Mouse (Mus musculus) stomach, postnatal 0 days (tissue): ENCODE measurements around the gene Mettl1. TPM values are rescaled to one million over a fixed set of nuclear protein-coding genes. Genes with fewer than 3 reads are reported as not detected.
A peak's percentile ranks its signal among the peaks of the same experiment; 100 is the strongest.

Experiments
- ATAC-seq: fragments of 200-750 bp; cut with Nextera tagmentation; 2 replicates; pipeline ENCODE4 v1.8.0; 2017; ENCODE audit not compliant: low FRiP score, low TSS enrichment
- DNase-seq: peaks from one replicate; pipeline ENCODE4 v3.0.0-alpha.2; 2016; ENCODE audit warnings: low spot score
- H3K27ac ChIP-seq: fragments of 300-500 bp; sonication (generic); replicated peaks from 2 replicates; pipeline ENCODE4 v1.5.1; 2014; ENCODE audit warnings: mild to moderate bottlenecking, control low read depth
- H3K27me3 ChIP-seq: fragments of 300-500 bp; sonication (generic); 2 replicates; pipeline ENCODE4 v1.6.1; 2014; ENCODE audit warnings: low read length; ENCODE audit not compliant: control insufficient read depth, insufficient read depth
- H3K36me3 ChIP-seq: fragments of 300-500 bp; sonication (generic); 2 replicates; pipeline ENCODE4 v1.6.1; 2014; ENCODE audit warnings: low read length, mixed read lengths; ENCODE audit not compliant: control insufficient read depth, insufficient read depth
- H3K4me1 ChIP-seq: fragments of 300-500 bp; sonication (generic); replicated peaks from 2 replicates; pipeline ENCODE4 v1.6.1; 2014; ENCODE audit warnings: antibody characterized with exemption; ENCODE audit not compliant: control insufficient read depth, insufficient read depth
- H3K4me2 ChIP-seq: fragments of 300-500 bp; sonication (generic); replicated peaks from 2 replicates; pipeline ENCODE4 v1.6.1; 2014; ENCODE audit warnings: low read depth, mild to moderate bottlenecking, control low read depth, moderate library complexity
- H3K4me3 ChIP-seq: fragments of 300-500 bp; sonication (generic); 2 replicates; pipeline ENCODE4 v1.5.1; 2014; ENCODE audit warnings: low read depth, low read length, control low read depth
- H3K9ac ChIP-seq: fragments of 300-500 bp; sonication (generic); 2 replicates; pipeline ENCODE4 v1.6.1; 2014; ENCODE audit warnings: mild to moderate bottlenecking, low read length, control low read depth, mixed read lengths
- H3K9me3 ChIP-seq: fragments of 300-500 bp; sonication (generic); 2 replicates; pipeline ENCODE4 v1.6.1; 2016; ENCODE audit warnings: low read length; ENCODE audit not compliant: control insufficient read depth
- CTCF ChIP-seq: IDR thresholded peaks from 2 replicates; pipeline ENCODE4 v1.5.1; 2016; ENCODE audit warnings: antibody characterized with exemption, low read depth, mild to moderate bottlenecking, moderate library complexity
- EP300 ChIP-seq: optimal IDR thresholded peaks from 2 replicates; pipeline ENCODE3; 2016; ENCODE audit warnings: antibody characterized with exemption
- WGBS: fragments of 180-500 bp; shearing (Covaris S2); extraction: QIAGEN DNeasy Blood & Tissue Kit; methylation state at CpG from one replicate; pipeline ENCODE4 v1.1.7; 2014; 5-methylcytosine and 5-hydroxymethylcytosine counted together
- polyA plus RNA-seq: library from polyadenylated mRNA; unstranded; fragments of >200 nt; fragmentation: Nextera tagmentation; extraction: Ambion mirVana; gene quantifications from 2 replicates; pipeline ENCODE4 v1.2.1, GENCODE M21; 2015

Gene Mettl1
- polyA plus RNA-seq, 1 experiment from 2014 or later: 36.8 TPM

DNA sequence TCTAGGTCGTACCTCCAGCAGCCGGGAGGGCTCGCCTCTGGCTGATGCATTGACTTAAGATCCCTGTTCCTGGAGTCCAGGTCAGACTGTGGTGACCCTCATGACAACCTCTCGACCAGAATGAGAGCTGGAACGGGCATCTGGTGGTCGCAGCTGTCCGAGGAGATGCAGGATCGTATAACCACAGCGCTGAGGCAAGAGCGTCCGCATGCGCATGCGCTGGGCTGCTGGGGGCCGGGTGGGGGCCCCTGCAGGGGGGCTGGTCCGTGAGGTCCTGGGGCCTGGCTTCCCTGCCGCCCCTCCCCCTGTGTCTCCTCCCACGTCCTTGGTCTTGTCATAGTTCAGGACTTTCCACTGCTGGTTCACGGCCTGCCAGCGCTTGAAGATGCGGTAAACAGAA lies 15.3 kb downstream of the Mettl1 start:
- Histone ChIP-seq H3K27ac (no peak overlapping the region), H3K9ac (no peak overlapping the region), H3K4me2 (no peak overlapping the region), H3K36me3 (peaks cover 6% of the 10 kb centered on the region; the same call in 1 of the 2 replicates), H3K27me3 (no peaks in the 10 kb centered on the region), H3K4me1 (0 out of 2 replicates have a peak, but pooled peaks cover 2% of the 10 kb centered on the region), H3K4me3 (no peak overlapping the region), H3K9me3 (no peaks in the 10 kb centered on the region)
- no peak for DNase-seq
- 80% methylated on average over 17 of the region's 20 CpGs for WGBS
- ATAC-seq: no peak
- TF ChIP-seq CTCF (no peak), EP300 (no peak)

DNA sequence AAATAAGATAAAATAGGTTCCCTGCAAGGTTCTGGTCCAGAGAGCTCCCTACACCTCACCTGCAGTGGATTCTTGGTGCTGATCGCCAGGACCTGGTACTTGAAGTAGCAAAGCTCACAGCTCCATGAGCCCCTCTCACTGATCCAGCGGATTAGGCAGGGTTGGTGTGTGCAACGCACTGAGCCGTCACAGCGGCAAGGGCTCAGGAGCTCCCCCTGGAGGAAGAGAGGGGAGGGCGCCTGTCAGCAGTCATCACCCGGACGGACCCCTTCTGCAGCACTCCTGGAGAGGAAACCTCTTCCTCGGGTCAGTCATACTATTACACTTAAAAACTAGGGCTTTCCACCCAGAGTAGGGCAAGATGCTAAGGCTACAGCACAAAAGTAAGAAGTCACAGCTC lies 16.9 kb downstream of the Mettl1 start:
- no peak for TF ChIP-seq EP300
- TF ChIP-seq CTCF: peak; percentile 95
- peak; percentile 78 for DNase-seq
- Histone ChIP-seq H3K9me3 (no peaks in the 10 kb centered on the region), H3K36me3 (peaks cover 6% of the 10 kb centered on the region; the same call in 1 of the 2 replicates), H3K27me3 (no peaks in the 10 kb centered on the region), H3K4me2 (peak overlapping the region; percentile 100), H3K27ac (no peak overlapping the region), H3K9ac (no peak overlapping the region), H3K4me3 (no peak overlapping the region), H3K4me1 (0 out of 2 replicates have a peak, but pooled peaks cover 4% of the 10 kb centered on the region)
- 4% methylated on average over 9 of the region's 9 CpGs for WGBS
- no peak for ATAC-seq

DNA sequence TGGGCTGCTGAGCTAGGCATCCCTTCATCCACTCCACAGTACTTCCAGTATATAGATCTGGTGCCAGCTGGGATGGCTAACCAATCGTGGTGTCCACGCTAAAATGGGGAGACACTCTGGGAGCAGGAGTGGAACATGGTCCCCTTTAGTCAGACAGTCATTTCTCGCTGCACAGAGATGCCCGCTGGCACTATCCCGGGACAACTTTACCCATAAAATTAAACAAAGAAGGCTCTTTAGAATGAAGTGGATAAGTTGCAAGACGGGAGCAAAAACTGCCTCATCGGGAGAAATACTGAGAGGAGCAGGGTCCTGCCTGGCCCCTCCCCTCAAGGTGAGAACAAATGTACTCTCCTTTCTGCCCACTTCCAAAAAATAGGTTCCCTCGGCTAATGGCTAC lies 17.5 kb downstream of the Mettl1 start:
- peaks cover 6% of the 10 kb centered on the region; the same call in 1 of the 2 replicates for H3K36me3 ChIP-seq
- H3K27me3 ChIP-seq: no peaks in the 10 kb centered on the region
- 0 out of 2 replicates have a peak, but pooled peaks cover 4% of the 10 kb centered on the region for H3K4me1 ChIP-seq
- H3K4me3 ChIP-seq: peak overlapping the region; percentile 72; the same call in 1 of the 2 replicates
- no peak for TF ChIP-seq EP300
- no peak for TF ChIP-seq CTCF
- H3K4me2 ChIP-seq: peak overlapping the region; percentile 100
- 9% methylated on average over 8 of the region's 8 CpGs for WGBS
- no peak for DNase-seq
- H3K27ac ChIP-seq: no peak overlapping the region
- H3K9ac ChIP-seq: no peak overlapping the region; the same call in 1 of the 2 replicates
- no peaks in the 10 kb centered on the region for H3K9me3 ChIP-seq
- no peak for ATAC-seq

DNA sequence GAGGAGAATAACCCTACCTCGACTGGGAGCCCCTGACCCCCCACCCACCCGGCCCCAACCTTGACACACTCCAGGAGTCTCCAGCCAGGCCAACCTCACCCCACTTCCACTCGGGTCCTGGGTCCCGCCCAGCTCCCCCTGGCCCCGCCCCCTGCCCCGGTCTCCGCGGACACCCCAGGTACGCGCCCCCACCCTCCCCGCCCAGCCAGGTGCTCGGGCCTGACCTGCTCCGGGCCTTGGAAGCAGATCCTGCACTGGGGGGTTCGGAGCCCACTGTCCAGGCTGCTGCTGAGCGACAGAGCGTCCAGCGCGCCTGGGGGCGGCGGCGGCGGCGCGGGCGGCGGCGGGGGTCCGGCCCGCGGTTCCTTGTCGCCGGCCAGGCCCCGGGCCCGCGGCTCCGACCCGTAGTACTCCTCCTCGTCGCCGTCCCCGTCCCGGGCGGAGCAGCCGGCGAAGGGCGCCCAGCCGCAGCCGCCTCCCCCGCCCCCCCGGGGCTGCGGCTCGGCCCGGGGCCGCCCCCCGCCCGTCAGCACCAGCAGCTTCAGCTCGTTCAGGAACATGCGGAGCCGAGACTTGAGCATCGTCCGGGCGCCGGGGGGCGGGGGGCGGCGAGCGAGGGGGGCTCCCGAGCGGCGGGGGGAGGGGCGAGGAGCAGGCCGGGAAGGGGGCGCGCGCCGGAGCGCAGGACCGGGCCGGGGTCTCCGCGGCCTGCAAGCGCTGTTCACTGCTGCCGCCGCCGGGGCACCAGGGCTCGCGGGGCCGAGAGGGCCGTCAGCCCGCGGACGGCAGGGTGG lies 18.2 kb downstream of the Mettl1 start:
- Histone ChIP-seq H3K4me2 (peak overlapping the region; percentile 100), H3K4me1 (0 out of 2 replicates have a peak, but pooled peaks cover 4% of the 10 kb centered on the region), H3K9ac (peak overlapping the region; percentile 73), H3K4me3 (peak overlapping the region; percentile 72), H3K9me3 (no peaks in the 10 kb centered on the region), H3K36me3 (peaks cover 6% of the 10 kb centered on the region; the same call in 1 of the 2 replicates), H3K27me3 (no peaks in the 10 kb centered on the region), H3K27ac (0 out of 2 replicates have a peak overlapping the region, but pooled peaks have one; percentile 24)
- TF ChIP-seq CTCF (no peak), EP300 (no peak)
- under 1% methylated on average over 27 of the region's 92 CpGs for WGBS
- peak; percentile 51 for DNase-seq
- no peak for ATAC-seq

DNA sequence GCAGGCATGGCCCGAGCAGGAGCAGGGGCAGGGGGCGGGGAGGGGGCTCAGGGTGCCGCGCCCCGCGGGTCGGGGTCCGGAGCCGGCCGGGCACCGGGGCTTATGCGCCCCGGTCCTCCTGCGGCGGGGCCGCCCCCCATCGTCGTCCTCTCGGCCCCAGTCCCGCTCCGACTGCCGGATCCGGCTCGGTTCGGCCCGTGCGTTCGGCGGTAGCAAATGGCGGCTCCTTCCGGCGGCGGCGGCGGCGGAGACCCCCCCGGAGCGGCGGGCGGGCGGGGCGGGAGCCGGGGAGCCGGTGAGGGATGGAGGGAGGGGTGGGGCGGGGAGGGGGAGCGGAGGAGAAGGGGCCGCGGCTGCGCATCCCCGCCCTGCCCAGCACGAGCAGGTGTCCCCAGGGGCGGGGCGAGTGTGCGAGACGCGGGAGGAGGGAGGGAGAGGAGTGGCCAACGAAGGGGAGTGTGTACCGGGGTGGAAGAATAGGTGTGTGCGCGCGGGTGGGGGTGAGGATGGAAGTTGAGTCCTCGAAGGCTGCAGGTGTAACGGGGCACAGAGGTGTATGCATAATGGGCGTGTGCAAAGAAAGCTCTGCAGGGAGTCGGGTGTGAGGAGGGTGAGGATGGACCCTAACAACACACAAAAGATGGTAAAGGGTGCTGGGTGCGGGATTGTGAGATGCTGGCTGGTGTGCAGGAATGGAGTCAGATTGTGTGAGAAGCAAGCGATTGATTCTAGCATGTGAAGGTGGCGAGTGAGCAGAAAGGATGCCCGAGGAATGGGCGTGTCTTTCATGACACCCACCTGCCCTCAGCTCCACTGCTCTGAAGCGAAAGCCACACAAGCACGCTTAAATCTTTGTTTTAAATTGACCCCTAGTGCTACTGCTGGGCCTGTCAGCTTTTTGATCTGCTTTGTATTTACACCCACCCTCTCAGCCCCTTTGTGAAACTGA lies 19.0 kb downstream of the Mettl1 start, which contains the start of gene March9:
Gene March9, minus strand, starts transcription at position 217 of the 949 bp plus-strand sequence.
- Histone ChIP-seq H3K9ac (peak within 1 kb of the TSS; percentile 73), H3K36me3 (0 out of 2 replicates have a peak, but pooled peaks cover 9% of the 10 kb centered on the region), H3K4me3 (peak within 1 kb of the TSS; percentile 72), H3K4me2 (peak within 1 kb of the TSS; percentile 100), H3K9me3 (no peaks in the 10 kb centered on the region), H3K4me1 (0 out of 2 replicates have a peak, but pooled peaks cover 4% of the 10 kb centered on the region), H3K27me3 (no peaks in the 10 kb centered on the region), H3K27ac (0 out of 2 replicates have a peak within 1 kb of the TSS, but pooled peaks have one; percentile 24)
- DNase-seq (peak; percentile 86), ATAC-seq (peak; percentile 34; the same call in 1 of the 2 replicates)
- TF ChIP-seq CTCF: no peak
- TF ChIP-seq EP300: no peak
- WGBS: 2% methylated on average over 58 of the region's 72 CpGs
